Mouse (Mus musculus) lung, postnatal 0 days (tissue): ENCODE results near the gene Atp6v1e2.

ENCODE experiments used
- CTCF ChIP-seq: IDR thresholded peaks from 2 replicates; pipeline ENCODE4 v1.5.1; 2016; ENCODE audit warnings: antibody characterized with exemption, mild to moderate bottlenecking
- EP300 ChIP-seq: IDR thresholded peaks from 2 replicates; pipeline ENCODE4 v1.6.1; 2016; ENCODE audit warnings: antibody characterized with exemption, mild to moderate bottlenecking, control low read depth

DNA sequence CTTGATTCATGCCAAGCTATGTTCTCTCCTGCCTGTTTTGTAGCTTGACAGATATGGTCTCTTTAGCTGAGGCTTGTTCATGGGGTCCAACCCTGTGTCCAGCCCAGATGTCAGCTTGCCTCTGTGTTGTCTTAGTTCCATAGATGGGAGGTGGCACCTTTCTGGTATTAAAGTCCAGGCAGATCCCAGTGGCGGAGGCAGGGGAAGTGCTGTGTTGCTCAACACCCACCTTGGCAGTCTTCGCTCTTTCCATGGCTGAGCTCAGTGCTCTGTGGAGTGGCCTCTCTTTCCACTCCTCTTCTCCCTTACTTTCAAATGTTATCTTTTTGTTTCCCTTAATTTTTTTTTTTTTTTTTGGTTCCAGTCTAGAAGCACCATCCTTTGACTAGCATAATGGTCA, 25.4 kb upstream of the Atp6v1e2 start:
- no peak for TF ChIP-seq CTCF
- no peak for TF ChIP-seq EP300
